Mouse (Mus musculus): ENCODE results near the gene Lrp8. TPM values are rescaled to one million over a fixed set of nuclear protein-coding genes. Genes with fewer than 3 reads are reported as not detected.

Gene Lrp8
- polyA plus RNA-seq, 1 experiment = 3.9 TPM

DNA sequence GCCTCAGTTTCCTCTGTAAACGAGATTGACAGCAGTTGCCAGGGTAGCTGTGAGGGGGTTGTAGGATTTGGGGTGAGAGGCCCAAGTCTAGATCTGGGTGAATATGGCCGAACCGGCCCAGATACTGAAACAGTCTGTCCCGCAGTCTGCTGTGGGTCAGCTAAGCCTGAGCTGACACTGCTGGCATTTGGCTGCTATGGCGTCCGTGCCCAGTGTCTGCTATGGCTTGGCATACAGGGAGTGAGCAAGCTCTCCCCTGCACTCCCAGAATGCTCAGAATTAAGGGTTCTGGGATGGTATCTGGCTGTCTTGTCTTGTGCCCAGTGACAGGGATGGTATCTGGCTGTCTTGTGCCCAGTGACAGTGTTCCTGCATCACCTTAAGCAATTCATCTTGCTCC lies 29.6 kb downstream of the Lrp8 start:
- WGBS = 93% methylated on average over 6 of the region's 6 CpGs
- no peaks in the 10 kb centered on the region for H3K36me3 ChIP-seq (ENCODE audit: control insufficient read depth, insufficient read depth, low read length)
- no peak overlapping the region for H3K27ac ChIP-seq (ENCODE audit: insufficient read depth, low read depth, low read length)

DNA sequence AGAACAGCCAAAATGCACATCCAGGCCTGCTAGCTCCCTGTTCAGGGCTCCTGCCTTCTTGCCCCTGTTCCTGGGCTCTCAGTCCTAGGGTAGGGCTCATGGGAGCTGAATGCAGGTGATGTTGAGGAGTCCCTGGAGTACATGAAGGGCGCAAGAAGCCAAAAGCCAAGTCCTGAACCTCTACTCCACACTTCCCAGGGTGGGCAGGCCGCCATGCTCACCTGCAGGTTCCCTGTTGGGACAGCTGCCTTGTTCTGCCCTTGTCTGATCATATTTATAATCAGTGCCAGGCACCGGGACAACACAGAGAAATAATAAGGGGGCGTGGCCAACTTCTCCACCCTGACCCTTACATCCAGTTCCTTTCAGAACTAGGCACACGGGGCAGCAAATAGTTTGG lies 31.5 kb downstream of the Lrp8 start:
- Histone ChIP-seq H3K27ac (ENCODE audit: insufficient read depth, low read depth, low read length) (no peak overlapping the region), H3K36me3 (ENCODE audit: control insufficient read depth, insufficient read depth, low read length) (no peaks in the 10 kb centered on the region), H3K4me1 (ENCODE audit: control insufficient read depth, insufficient read depth, insufficient read length, low read length) (peaks cover 6% of the 10 kb centered on the region; the same call in 1 of the 2 replicates), H3K27me3 (ENCODE audit: control insufficient read depth, insufficient read depth, low read length) (no peaks in the 10 kb centered on the region), H3K4me3 (ENCODE audit: low read depth, low read length) (no peak overlapping the region)
- TF ChIP-seq POLR2A (IDR thresholded peaks at IDR 0.05; ENCODE audit: low read depth, low read length) (no peak), CTCF (IDR thresholded peaks at IDR 0.05; ENCODE audit: extremely low read depth, insufficient read length, insufficient replicate concordance, low read depth, low read length) (no peak)
- WGBS = 49% methylated on average over 5 of the region's 5 CpGs

More for the DNA sequence above, 29.6 kb downstream of the Lrp8 start:
- no peak for TF ChIP-seq POLR2A (IDR thresholded peaks at IDR 0.05; ENCODE audit: low read depth, low read length)
- no peak for TF ChIP-seq CTCF (IDR thresholded peaks at IDR 0.05; ENCODE audit: extremely low read depth, insufficient read length, insufficient replicate concordance, low read depth, low read length)
- no peaks in the 10 kb centered on the region for H3K27me3 ChIP-seq (ENCODE audit: control insufficient read depth, insufficient read depth, low read length)
- peaks cover 6% of the 10 kb centered on the region; the same call in 1 of the 2 replicates for H3K4me1 ChIP-seq (ENCODE audit: control insufficient read depth, insufficient read depth, insufficient read length, low read length)
- no peak overlapping the region for H3K4me3 ChIP-seq (ENCODE audit: low read depth, low read length)

DNA sequence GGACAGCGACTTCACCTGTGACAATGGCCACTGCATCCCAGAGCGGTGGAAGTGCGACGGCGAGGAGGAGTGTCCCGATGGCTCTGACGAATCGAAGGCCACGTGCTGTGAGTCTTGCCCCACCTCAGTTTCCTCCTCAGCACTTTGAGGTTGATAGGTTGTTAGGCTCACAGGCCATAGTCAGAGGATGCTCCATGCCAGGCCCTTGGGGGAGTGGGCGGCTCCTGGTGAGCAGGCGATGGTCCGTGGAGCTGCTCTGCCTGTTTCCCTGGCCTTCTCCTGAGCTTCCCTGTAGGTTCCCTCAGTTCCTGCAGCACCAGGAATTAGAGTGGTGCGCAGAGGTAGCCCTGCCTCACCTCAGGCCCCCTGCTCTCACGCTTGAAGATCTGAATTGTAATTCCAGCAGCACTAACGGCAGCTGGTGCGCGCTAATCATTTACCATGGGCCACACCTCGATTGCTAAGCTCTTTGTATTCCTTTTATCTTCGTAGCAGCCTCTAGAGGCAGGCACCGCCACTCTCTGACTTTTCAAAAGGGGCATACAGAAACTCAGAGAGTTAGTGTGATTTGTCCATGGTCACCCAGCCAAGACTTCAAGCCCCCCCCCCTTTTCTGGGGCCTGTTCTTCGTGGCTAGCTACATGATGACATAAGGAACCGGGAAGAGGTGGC lies 32.7 kb downstream of the Lrp8 start:
- H3K4me1 ChIP-seq (ENCODE audit: control insufficient read depth, insufficient read depth, insufficient read length, low read length) = peaks cover 6% of the 10 kb centered on the region; the same call in 1 of the 2 replicates
- 28% methylated on average over 22 of the region's 22 CpGs for whole genome bisulfite sequencing
- no peak overlapping the region for H3K27ac ChIP-seq (ENCODE audit: insufficient read depth, low read depth, low read length)
- H3K27me3 ChIP-seq (ENCODE audit: control insufficient read depth, insufficient read depth, low read length) = no peaks in the 10 kb centered on the region
- no peak overlapping the region for H3K4me3 ChIP-seq (ENCODE audit: low read depth, low read length)
- H3K36me3 ChIP-seq (ENCODE audit: control insufficient read depth, insufficient read depth, low read length) = no peaks in the 10 kb centered on the region
- TF ChIP-seq CTCF (IDR thresholded peaks at IDR 0.05; ENCODE audit: extremely low read depth, insufficient read length, insufficient replicate concordance, low read depth, low read length) (no peak), POLR2A (IDR thresholded peaks at IDR 0.05; ENCODE audit: low read depth, low read length) (no peak)

- TF ChIP-seq CTCF (IDR thresholded peaks at IDR 0.05; ENCODE audit: extremely low read depth, insufficient read length, insufficient replicate concordance, low read depth, low read length) = no peak
- TF ChIP-seq POLR2A (IDR thresholded peaks at IDR 0.05; ENCODE audit: low read depth, low read length) = no peak
- Histone ChIP-seq H3K4me1 (ENCODE audit: control insufficient read depth, insufficient read depth, insufficient read length, low read length) (peaks cover 6% of the 10 kb centered on the region; the same call in 1 of the 2 replicates), H3K36me3 (ENCODE audit: control insufficient read depth, insufficient read depth, low read length) (no peaks in the 10 kb centered on the region), H3K4me3 (ENCODE audit: low read depth, low read length) (no peak overlapping the region), H3K27me3 (ENCODE audit: control insufficient read depth, insufficient read depth, low read length) (no peaks in the 10 kb centered on the region), H3K27ac (ENCODE audit: insufficient read depth, low read depth, low read length) (no peak overlapping the region)
- WGBS = 47% methylated on average over 5 of the region's 5 CpGs
Observed at GRCm38 (mm10) chr4:107835508-107835909, 33.4 kb downstream of the Lrp8 start.

- Histone ChIP-seq H3K4me1 (ENCODE audit: control insufficient read depth, insufficient read depth, insufficient read length, low read length) (peaks cover 6% of the 10 kb centered on the region; the same call in 1 of the 2 replicates), H3K4me3 (ENCODE audit: low read depth, low read length) (no peak overlapping the region), H3K27ac (ENCODE audit: insufficient read depth, low read depth, low read length) (no peak overlapping the region), H3K27me3 (ENCODE audit: control insufficient read depth, insufficient read depth, low read length) (no peaks in the 10 kb centered on the region), H3K36me3 (ENCODE audit: control insufficient read depth, insufficient read depth, low read length) (no peaks in the 10 kb centered on the region)
- TF ChIP-seq CTCF (IDR thresholded peaks at IDR 0.05; ENCODE audit: extremely low read depth, insufficient read length, insufficient replicate concordance, low read depth, low read length) (no peak), POLR2A (IDR thresholded peaks at IDR 0.05; ENCODE audit: low read depth, low read length) (no peak)
- WGBS = 87% methylated on average over 5 of the region's 5 CpGs
Observed at GRCm38 (mm10) chr4:107836758-107837157, 34.7 kb downstream of the Lrp8 start.

DNA sequence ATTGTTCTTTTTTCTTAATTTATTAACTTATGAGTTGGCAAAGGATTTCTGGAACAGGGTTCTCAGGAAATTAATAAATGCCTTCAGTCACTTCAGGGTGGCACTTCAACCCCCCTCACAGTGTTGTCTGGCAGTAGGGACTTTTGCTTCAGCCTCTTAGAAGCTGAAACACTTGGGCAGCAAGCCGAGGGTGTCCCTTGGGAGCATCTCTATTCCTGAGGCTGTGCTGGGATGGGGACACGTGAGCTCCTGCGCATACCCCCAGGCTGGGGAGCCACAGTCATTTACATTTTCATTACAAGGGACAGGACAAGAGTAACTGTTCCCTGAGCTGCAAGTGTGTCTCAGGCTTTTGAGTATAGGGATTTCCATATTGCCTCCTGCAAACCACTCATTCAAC lies 35.8 kb downstream of the Lrp8 start:
- Histone ChIP-seq H3K4me3 (ENCODE audit: low read depth, low read length) (no peak overlapping the region), H3K27me3 (ENCODE audit: control insufficient read depth, insufficient read depth, low read length) (no peaks in the 10 kb centered on the region), H3K4me1 (ENCODE audit: control insufficient read depth, insufficient read depth, insufficient read length, low read length) (peaks cover 6% of the 10 kb centered on the region; the same call in 1 of the 2 replicates), H3K36me3 (ENCODE audit: control insufficient read depth, insufficient read depth, low read length) (no peaks in the 10 kb centered on the region), H3K27ac (ENCODE audit: insufficient read depth, low read depth, low read length) (no peak overlapping the region)
- WGBS = 88% methylated on average over 3 of the region's 3 CpGs
- TF ChIP-seq POLR2A (IDR thresholded peaks at IDR 0.05; ENCODE audit: low read depth, low read length) (no peak), CTCF (IDR thresholded peaks at IDR 0.05; ENCODE audit: extremely low read depth, insufficient read length, insufficient replicate concordance, low read depth, low read length) (no peak)

GRCm38 (mm10) chr4:107843687-107844086 lies 41.6 kb downstream of the Lrp8 start:
- Histone ChIP-seq H3K36me3 (ENCODE audit: control insufficient read depth, insufficient read depth, low read length) (no peaks in the 10 kb centered on the region), H3K27ac (ENCODE audit: insufficient read depth, low read depth, low read length) (no peak overlapping the region), H3K4me1 (ENCODE audit: control insufficient read depth, insufficient read depth, insufficient read length, low read length) (no peaks in the 10 kb centered on the region), H3K4me3 (ENCODE audit: low read depth, low read length) (no peak overlapping the region), H3K27me3 (ENCODE audit: control insufficient read depth, insufficient read depth, low read length) (no peaks in the 10 kb centered on the region)
- 91% methylated on average over 8 of the region's 8 CpGs for WGBS
- no peak for TF ChIP-seq CTCF (IDR thresholded peaks at IDR 0.05; ENCODE audit: extremely low read depth, insufficient read length, insufficient replicate concordance, low read depth, low read length)
- TF ChIP-seq POLR2A (IDR thresholded peaks at IDR 0.05; ENCODE audit: low read depth, low read length) = no peak
